Mouse (Mus musculus) spleen, adult 2 months (tissue): ENCODE measurements at regions not wholly inside any gene's neighbourhood (a gene's known extent, or its start where the extent isn't known, plus 50 kb on each side); places are given as distances from the start of the nearest gene placed in this dataset.

ENCODE experiments used
- CTCF ChIP-seq: fragments of 200-500 bp; IDR thresholded peaks from 2 replicates; pipeline ENCODE4 v1.5.1; 2011; ENCODE audit warnings: mild to moderate bottlenecking, inconsistent platforms; ENCODE audit not compliant: insufficient read depth, insufficient read length, insufficient replicate concordance; ENCODE audit errors: extremely low read depth
- POLR2A ChIP-seq: fragments of 200-500 bp; IDR thresholded peaks from 2 replicates; pipeline ENCODE4 v1.6.1; 2011; ENCODE audit warnings: low read depth, low read length, inconsistent platforms

GRCm38 (mm10) chr13:107857043-107857755, 187.0 kb upstream of the Smim15 start:
- TF ChIP-seq CTCF (no peak), POLR2A (no peak)
